Mouse (Mus musculus) ES-Bruce4 (cell line): ENCODE data around the gene 4930404N11Rik.

Experiments
- CTCF ChIP-seq: IDR thresholded peaks from one replicate; pipeline ENCODE4 v1.8.1; 2011; ENCODE audit warnings: low read depth, low read length
- EP300 ChIP-seq: IDR thresholded peaks from 2 replicates; pipeline ENCODE4 v1.6.1; 2011; ENCODE audit warnings: low read depth, low read length; ENCODE audit not compliant: insufficient read depth
- POLR2A ChIP-seq: IDR thresholded peaks from one replicate; pipeline ENCODE4 v1.8.1; 2011; ENCODE audit warnings: low read length; ENCODE audit not compliant: insufficient read depth

DNA sequence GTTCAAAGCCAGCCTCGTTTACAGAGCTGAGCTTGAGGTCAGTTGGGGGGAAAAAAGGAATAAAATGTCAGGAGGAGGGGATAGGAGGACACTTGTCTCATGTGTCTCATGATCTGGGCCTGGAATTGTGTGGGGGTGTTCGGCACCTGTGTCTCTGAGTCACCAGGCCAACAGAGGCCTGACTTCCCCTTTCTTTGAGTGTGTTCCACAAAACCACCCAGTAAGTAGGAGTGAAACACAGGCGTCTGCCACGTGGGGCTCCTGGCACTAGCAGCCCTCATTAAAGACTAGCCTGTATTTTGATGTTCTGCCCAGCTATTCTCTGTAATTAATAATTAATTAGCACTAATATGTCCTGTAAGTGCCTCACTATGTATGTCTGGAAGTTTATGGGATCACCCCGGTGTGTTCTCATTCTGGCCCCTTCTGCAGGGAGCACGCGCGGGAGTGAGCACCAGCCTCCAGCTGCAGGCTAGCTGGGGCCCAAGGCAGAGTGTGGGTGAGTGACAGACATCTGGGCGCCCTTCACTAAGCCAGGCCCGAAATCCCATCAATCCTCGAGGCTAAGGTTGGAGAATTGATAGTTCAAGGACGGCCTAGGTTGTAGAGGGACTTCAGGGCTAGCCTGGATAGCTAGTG, 9.1 kb downstream of the 4930404N11Rik start:
- TF ChIP-seq CTCF, result no peak
- no peak for TF ChIP-seq POLR2A
- no peak for TF ChIP-seq EP300
